Mouse (Mus musculus) megakaryocyte, embryonic 14.5 days (primary cell): ENCODE data around the gene Plch2.

Source experiments
- FLI1 ChIP-seq: IDR thresholded peaks from 2 replicates; pipeline ENCODE4 v1.6.1; 2012; ENCODE audit warnings: low read length, inconsistent platforms, mixed read lengths
- GATA1 ChIP-seq: IDR thresholded peaks from 3 replicates; pipeline ENCODE4 v1.6.1; 2012; ENCODE audit warnings: mixed read lengths, low read length, inconsistent platforms, borderline replicate concordance

DNA sequence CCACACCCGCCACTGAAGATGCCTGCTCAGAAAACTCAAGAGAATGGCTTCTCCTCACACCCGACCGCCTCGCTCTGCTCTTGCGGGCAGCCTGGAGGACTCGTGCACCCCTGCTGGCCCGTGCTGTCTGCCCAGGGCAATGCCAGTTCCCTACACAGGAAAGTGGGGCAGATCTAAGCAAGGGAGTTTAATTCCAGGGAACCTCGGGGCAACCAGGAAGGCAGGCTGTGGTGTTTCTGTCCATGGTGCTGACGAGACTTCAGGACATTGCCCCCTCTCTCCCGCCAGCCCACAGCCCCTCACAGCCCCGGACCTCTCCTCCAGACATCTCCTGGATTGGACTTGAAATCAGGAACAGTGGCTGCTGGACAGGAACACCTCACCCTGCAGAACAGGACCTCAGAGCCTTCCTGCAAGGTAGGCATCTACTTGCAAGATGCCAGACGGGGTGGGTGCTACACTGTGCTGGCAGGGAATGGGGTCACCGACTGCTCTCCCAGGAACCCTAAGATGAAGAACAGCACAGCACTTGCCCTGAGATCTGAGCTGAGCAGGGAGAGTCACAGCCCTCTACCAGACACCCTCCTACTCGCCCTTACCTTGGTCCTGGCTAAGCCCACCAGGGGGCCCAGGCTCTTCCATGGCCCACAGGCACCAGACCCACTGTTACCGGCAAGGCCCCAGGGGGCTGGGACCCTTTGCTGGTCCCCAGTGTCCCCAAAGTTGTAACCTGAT lies 37.8 kb downstream of the Plch2 start:
- no peak for TF ChIP-seq FLI1
- TF ChIP-seq GATA1 = no peak
